Mouse (Mus musculus) adrenal gland, postnatal 14 days (tissue): Measurements from ENCODE around the gene Rrp1b. TPM values are rescaled to one million over a fixed set of nuclear protein-coding genes. Genes with fewer than 3 reads are reported as not detected.
A peak's percentile ranks its signal among the peaks of the same experiment; 100 is the strongest.

Source experiments
- DNase-seq: peaks from one replicate; pipeline ENCODE4 v3.0.0; 2021; ENCODE audit warnings: mixed read lengths
- total RNA-seq: library from RNA; stranded (reverse); gene quantifications from 2 replicates; pipeline ENCODE4 v1.2.3, GENCODE M21; 2021

The Rrp1b gene
- total RNA-seq, 1 experiment from 2014 or later, result 26.3 TPM

- DNase-seq, result no peak
These were observed 4.2 kb upstream of the Rrp1b start for GRCm38 (mm10) chr17:32031684-32032083.

- no peak for DNase-seq
These were observed 1.6 kb upstream of the Rrp1b start for GRCm38 (mm10) chr17:32034322-32034721.

DNA sequence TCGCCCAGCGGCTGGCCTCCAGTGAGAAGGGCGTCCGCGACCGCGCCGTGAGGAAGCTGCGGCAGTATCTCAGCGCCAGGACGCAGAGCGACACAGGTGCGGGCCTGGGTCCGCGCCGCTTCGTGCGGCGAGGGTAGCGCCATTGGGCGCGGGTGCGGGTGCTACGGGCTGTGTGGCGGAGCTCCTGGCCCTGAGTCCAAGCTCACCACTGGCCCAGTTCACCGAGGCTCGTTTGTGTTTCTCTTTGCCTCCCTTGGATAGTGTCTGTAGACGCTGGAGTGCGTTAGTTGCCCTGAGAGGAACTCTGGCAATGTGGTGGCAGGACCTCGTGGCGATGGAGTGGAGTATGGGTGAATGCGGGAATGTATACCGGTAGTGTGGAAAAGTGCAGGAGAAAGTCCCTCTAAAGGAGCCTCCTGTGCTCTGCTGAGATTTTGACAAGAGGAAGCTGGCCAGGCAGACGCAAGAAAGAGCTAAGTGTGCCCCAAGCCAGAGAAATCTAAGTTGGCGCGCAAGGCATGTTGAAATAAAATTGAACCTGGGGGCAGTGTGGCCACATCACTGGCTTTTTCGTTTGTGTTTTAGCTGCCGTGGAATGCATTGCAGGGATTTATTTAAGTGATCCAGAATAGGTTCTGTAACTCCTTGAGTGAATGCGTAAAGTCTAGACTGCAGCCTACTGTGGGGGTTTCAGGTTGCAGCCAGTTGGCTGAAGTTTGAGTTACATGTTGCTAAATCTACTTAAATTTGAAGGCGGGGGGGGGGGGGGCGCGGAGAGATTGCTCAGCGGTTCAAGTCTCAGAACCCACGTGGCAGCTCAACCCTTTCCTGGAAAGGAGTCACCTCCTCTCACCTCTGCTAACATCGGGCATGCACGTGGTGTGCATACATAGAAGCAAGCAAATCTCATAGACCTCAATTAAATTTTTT is 874 bp downstream of the Rrp1b start:
- peak; percentile 22 for DNase-seq

DNA sequence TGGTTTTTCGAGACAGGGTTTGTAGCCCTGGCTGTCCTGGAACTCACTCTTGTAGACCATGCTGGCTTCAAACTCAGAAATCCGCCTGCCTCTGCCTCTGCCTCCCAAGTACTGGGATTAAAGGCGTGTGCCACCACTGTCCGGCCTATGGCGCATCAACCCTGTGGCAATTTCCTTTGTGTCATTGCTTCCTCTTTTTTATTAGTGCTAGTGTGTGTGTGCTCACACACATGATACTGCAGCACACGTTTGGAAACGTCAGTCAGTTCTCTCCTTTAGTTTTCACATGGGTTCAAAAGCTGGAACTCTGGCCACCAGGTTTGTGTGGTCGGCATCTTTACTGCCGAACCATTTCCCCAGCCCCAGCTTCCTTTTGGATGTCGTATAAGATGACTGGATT is 4.4 kb downstream of the Rrp1b start:
- DNase-seq, result no peak

DNA sequence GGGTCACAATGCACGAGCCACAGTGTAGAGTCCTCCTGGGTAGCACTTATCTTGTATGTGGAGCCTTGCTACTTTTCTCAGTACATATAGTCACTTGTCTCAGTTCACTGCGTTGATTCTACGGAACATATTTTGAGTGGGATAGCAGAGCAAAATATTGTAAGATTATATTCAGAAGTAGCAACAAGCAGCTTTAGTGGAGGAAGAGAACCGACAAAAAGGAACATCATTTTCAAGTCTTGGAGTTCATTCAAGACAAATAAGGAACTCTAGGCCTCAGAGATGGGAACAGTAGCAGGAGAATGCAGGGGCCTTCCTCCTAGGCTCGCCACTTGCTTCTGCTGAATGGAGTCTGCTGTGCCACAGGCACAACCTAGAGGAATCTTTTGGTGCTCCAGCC is 10.6 kb downstream of the Rrp1b start:
- DNase-seq, result no peak

DNA sequence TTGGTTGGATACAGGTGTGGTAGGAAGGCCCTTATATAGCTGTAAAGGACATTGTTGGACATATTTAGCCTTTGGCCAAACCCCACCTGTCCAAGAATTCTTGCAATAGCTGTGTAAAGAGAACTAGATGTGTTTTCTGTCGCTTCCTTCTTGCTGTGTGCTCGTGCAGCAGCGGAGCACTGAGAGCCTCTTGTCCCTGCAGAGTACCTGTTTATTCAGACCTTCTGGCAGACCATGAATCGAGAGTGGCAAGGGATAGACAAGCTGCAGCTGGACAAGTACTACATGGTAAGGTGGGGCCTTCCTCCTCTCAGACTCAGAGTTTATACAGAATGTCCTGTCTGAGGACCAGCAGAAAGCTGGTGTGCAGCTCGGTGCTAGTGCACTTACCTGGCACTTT is 12.5 kb downstream of the Rrp1b start:
- DNase-seq, result no peak

DNA sequence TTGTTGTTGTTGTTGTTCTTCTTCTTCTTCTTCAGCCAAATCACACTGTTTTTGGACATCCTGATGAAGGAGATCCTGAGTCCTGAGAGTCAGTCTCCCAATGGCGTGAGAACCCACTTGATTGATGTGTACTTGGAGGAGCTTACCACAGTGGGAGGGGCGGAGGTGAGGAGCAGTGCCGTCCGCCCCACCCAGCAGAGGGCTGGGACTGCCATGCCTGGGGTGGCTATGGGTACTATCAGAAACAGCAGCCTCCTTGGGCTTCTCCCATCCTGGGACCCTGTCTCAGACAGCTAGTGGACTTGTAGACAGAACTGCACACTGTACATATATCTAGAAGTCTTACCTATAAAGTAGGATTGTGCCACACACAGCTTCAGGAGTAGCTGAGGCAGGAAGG is 14.0 kb downstream of the Rrp1b start:
- DNase-seq, result no peak

DNA sequence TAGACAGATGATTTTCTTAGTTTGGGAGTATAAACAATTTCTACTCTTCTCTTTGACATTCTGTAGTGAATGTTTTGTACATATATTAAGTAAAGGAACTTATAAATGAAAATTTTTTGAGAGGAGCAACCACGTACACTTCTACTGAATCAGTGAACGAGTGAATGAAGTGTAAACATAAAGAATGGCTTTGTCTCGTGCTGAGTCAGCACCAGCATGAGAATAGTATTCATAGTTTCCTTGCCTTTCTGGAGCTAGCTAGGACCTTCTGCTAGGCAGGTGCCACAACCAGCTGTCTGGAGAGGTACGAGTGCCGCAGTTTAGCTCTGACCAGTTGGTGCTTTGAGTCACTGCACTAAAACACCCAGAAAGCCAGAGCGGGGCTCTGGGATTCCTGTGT is 14.7 kb downstream of the Rrp1b start:
- no peak for DNase-seq

DNA sequence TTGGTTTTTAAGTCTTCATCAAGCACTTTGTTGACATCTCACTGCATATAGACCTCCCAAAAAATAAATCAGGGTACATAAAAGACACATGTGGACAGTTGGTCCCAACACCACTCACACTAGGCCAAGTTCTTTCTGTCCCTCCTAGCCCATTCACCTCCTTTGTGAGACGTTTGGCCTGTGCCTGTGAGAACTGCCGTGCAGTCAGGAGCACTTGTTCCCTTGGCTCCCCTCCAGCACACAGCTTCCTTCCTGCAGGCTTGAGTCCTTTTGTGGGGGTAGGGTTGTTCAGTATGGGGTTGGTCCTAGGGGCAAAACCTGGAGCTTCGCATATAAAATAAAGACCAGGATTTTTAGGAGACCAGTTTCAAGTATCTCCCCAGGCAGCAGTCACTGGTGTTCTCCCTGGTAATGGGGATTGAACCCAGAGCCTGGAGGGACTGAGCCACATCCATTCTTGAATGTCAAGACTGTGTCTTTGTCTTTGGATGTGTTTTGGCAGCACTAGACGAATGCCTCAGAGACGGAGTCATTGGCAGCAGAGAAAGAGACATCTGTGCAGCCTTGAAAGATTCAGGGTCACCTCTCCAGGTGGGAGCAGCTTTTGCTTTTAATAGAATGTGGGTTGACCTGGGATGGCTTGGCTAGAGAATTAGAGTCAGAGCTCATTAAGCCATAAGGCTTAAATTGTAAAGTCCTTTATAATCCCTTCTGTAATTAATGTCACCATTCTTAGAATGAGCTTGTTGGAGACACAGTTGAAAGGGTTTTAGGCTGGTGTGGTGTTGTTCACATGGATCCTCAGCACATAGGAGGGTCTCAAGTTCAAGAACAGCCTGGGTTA is 16.6 kb downstream of the Rrp1b start:
- no peak for DNase-seq

DNA sequence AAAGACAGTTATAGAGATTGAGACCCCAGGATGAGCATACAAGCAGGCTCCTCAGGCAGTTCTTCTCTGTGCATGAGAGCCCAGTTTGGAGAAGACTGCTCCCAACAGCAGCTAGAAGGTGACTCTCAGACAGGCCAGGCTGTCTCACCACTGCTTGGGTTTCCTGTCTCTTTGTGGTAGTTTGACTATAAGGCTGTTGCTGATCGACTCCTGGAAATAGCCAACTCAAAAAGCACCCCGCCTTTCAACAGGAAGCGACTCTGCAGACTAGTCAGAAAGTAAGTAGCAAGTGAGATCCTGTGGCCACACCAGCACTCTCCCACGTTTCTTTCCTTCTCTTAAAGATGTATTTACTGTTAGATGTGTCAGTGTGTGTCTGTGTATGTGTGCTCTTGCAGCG is 17.8 kb downstream of the Rrp1b start:
- no peak for DNase-seq

DNA sequence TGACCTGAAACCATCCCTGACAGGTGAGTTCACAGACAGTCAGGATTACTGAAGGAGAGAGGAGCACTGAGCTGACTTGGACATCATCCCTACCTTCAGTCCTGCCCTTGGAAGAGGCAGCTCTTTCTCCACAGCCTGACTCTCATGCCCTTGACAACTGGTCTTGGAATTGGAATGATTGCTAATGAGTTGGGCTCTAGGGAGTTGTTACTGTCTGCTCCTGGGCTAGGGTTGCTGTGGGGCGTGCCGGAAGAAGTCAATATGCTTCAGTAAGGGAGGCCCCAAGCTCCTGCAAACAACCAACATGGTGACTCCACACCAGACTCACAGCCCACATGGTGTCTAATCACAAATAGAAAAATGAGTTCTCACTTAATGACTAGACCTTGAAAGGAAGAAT is 21.9 kb downstream of the Rrp1b start:
- no peak for DNase-seq

- DNase-seq, result no peak
These were observed 23.2 kb downstream of the Rrp1b start for GRCm38 (mm10) chr17:32059084-32059483.

GRCm38 (mm10) chr17:32061219-32061618 is 25.3 kb downstream of the Rrp1b start:
- DNase-seq, result no peak

DNA sequence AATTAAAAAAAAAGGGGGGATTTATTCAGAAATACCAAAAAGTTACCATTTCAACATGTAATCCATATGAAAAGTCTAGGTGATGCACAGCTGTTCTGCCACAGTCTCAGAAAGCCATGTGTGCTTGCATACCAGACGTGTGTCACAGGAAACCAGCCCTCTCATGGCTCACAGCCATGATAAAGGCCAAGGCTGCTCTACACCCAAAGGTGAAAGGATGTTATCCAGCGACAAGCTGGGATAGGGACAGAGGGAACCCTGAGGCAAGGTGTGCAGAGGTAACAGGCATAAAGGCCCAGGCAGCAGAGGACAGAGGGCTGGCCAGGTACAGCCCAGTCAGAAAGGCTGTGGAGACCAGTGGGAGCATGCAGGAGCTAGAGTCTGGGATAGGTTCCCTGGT is 27.8 kb downstream of the Rrp1b start:
- peak; percentile 9 for DNase-seq

DNA sequence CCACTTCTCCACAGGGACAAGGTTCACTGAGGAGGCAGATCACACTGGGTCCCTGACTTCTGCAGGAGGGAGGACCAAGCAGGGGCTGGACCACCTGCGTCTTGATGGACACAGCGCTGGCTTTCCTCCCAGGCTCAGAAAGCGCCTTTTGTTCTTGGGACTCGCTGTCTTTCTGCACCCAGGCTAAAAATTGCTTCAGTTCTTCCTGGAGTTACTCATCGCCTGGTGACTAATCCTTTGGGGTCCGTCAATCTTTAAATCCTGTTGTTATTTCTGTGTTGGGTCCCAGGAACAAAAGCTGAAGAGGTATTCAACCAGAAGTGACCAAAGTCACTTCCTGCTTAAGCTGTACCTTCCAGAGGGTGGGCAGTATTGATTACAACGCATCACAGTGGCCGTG is 28.9 kb downstream of the Rrp1b start:
- DNase-seq, result peak; percentile 31

DNA sequence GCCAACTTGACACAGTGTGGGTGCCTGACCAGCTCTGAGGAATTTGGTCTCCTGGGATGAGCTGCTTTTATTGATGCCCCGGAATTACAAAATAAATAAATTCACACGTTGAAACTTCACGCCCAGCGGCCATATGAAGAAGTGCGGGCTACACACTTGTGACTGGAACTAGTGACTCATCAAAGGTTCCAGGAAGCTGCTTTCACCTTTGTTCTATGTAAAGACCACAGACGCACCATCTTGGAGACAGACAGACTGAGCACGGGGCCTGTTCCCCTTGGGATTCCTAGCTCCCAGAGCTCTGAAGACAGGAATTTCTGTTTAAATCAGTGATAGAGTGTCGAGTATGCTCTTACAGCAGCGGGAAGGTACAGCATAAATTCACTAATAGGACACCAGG is 31.6 kb downstream of the Rrp1b start:
- DNase-seq, result no peak

DNA sequence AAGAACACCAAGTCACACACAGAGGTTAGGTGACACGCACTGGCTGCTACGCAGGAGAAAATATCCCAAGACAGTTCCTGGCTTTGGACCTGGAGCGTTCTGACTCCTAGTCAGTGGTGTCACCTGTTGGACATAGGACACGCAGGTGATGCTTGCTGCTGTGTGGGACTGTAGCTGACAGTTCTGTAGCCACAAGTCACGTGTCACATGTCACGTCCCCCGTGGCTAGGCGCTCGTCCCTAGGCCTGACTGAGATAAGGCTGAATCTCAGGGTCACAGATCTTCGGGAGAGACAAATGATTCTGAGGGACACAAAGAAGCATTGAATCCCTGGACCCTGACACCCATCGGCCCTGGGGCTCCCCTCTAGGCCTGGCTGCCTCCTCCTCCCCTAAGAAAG is 32.5 kb downstream of the Rrp1b start:
- peak; percentile 68 for DNase-seq

DNA sequence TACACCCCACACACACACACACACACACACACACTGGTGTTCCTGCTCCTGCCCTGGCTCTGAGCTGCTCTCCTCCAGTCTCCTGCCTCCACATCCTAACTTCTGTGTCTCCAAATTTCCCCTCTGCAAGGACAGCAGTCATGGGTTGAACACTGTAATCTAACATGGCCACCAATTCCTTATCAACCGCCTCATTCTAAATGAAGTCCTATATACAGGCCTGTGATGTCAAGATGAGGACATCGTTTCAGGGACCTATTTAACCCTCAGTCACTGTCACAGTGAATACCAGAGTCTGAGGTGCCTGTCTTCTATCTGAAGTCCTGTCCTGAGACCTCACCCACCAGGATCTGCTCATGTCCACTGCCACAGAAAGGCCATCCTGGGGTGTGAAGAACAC is 32.9 kb downstream of the Rrp1b start:
- no peak for DNase-seq

DNA sequence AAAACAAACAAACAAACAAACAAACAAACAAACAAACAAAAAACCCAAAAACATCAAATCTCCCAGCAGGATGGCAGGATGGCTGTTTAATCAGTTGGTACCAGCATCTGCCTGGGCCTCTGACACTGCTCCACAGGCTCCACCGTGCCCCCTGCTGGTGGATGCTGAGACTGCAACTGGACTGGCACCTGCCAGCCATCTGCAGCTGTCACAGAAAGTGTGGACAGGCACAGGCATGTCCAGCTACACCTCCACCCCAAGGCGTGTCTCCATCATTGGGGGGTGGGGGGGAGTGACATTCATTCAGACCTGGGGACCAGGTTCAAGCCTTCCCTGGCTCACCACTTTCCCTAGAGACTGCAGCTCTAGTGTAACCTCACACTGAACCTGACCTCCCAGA is 37.5 kb downstream of the Rrp1b start:
- peak; percentile 94 for DNase-seq

DNA sequence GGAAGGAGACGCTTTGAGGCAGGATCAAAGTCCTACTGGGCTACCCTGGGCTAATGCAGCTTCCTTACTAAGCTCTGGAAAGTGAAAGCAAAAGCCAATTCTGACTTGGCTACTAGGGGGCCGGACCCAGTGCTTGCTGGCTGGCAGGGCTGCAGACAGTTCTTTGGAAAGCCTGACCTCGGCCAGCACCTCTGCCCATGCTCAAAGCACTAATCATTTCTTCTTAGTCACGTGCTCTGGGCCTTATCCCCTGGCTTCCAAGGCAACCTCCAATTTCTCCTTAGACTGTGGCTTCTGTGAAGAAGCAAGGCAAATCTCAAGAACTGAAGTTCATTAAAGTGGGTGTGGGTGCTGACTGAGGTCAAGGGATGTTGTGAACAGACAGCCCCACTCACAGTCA is 38.8 kb downstream of the Rrp1b start:
- peak; percentile 52 for DNase-seq

GRCm38 (mm10) chr17:32075164-32075563 is 39.3 kb downstream of the Rrp1b start:
- peak; percentile 76 for DNase-seq

GRCm38 (mm10) chr17:32083351-32083750 is 47.5 kb downstream of the Rrp1b start:
- DNase-seq, result no peak

- DNase-seq, result no peak
These were observed 51.2 kb downstream of the Rrp1b start for GRCm38 (mm10) chr17:32087069-32087468.

- DNase-seq, result no peak
These were observed 55.1 kb downstream of the Rrp1b start for GRCm38 (mm10) chr17:32091032-32091363.
